Comparison of ENCODE assay signal across 16 mouse cellular contexts in the genomic region with DNA sequence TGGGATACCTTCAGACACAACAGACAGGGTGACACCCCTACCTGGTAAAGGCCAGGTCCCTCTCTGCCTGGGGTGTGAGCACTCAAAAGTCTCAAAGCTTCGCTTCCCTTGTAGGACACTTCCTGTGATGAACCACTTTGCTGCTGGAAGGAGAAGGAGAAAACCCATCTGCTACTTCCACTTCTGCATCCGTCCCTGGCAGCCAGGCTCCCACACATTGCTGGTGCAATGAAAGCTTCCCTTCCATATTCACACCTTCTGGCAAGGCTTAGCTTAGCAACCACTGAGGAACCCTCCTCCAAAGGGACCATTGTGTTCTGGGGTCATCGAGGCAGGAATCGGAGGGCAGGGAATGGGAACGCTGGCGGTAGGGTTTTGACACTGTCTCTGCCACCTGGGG. TPM values are rescaled to one million over a fixed set of nuclear protein-coding genes. Genes with fewer than 3 reads are reported as not detected.
DNase-seq lines count a peak whose midpoint lies in the region; ATAC-seq lines count a peak whose summit lies in the region.
"Had no signal": no experiment of that assay in that cellular context is flagged by ENCODE, and none has a peak within 500 bp of the region (broad histone marks: within the 10 kb centered on the region; RNA-seq: fewer than 3 reads in every experiment).

No protein-coding gene starts in this region.

- H3K9ac ChIP-seq in forebrain, embryonic 11.5 days (ENCODE audit: low read length) = no peak overlapping the region
- H3K9ac ChIP-seq in neural tube, embryonic 13.5 days = no peak overlapping the region
- H3K9ac ChIP-seq: liver, postnatal 0 days; neural tube, embryonic 12.5 days had no signal

- intact Hi-C loops in left cerebral cortex, postnatal 36 days (cut with DNase I) = no loop called here

- no peak overlapping the region for H3K4me3 ChIP-seq in forebrain, embryonic 10.5 days
- no peak overlapping the region for H3K4me3 ChIP-seq in forebrain, embryonic 11.5 days (ENCODE audit: low read depth, low read length)
- no peak overlapping the region for H3K4me3 ChIP-seq in neural tube, embryonic 13.5 days
- H3K4me3 ChIP-seq: erythroblast, embryonic 14.5 days; heart, adult 2 months; megakaryocyte, embryonic 14.5 days; neural tube, embryonic 12.5 days had no signal

- no peak overlapping the region for H3K4me2 ChIP-seq in forebrain, embryonic 11.5 days (ENCODE audit: low read depth, low read length, severe bottlenecking)
- H3K4me2 ChIP-seq in neural tube, embryonic 13.5 days = no peak overlapping the region
- H3K4me2 ChIP-seq: neural tube, embryonic 12.5 days had no signal

- H3K9me3 ChIP-seq in forebrain, embryonic 10.5 days = peaks cover 2% of the 10 kb centered on the region
- peaks cover 1% of the 10 kb centered on the region; the same call in 1 of the 2 replicates for H3K9me3 ChIP-seq in forebrain, embryonic 11.5 days (ENCODE audit: control insufficient read depth, low read length)
- no peaks in the 10 kb centered on the region for H3K9me3 ChIP-seq in neural tube, embryonic 13.5 days
- H3K9me3 ChIP-seq: neural tube, embryonic 12.5 days had no signal

- ATAC-seq in forebrain, embryonic 11.5 days (replicated peaks; ENCODE audit: low FRiP score) = no peak
- ATAC-seq in neural tube, embryonic 13.5 days (ENCODE audit: low read depth) = no peak
- ATAC-seq in erythroblast, adult 5-6 weeks (replicated peaks; ENCODE audit: low FRiP score, poor library complexity, severe bottlenecking) = no peak
- ATAC-seq: liver, postnatal 0 days had no signal

- peaks cover 81% of the 10 kb centered on the region for H3K4me1 ChIP-seq in forebrain, embryonic 10.5 days
- peaks cover 25% of the 10 kb centered on the region for H3K4me1 ChIP-seq in forebrain, embryonic 11.5 days (replicated peaks; ENCODE audit: control insufficient read depth, insufficient read depth, low read length)
- peaks cover 89% of the 10 kb centered on the region for H3K4me1 ChIP-seq in neural tube, embryonic 13.5 days (replicated peaks)

- H3K27ac ChIP-seq in forebrain, embryonic 10.5 days = peak overlapping the region; percentile 82
- no peak overlapping the region for H3K27ac ChIP-seq in forebrain, embryonic 11.5 days (ENCODE audit: low read depth, low read length)
- H3K27ac ChIP-seq in neural tube, embryonic 13.5 days (replicated peaks) = peak overlapping the region; percentile 94
- H3K27ac ChIP-seq: heart, adult 2 months had no signal

- no peak for DNase-seq in forebrain, embryonic 10.5 days (ENCODE audit: extremely low spot score, low spot score)
- no peak for DNase-seq in forebrain, embryonic 11.5 days (ENCODE audit: low spot score)
- DNase-seq in neural tube, embryonic 10.5 days (ENCODE audit: extremely low spot score, low spot score) = no peak
- peak; percentile 31 to 41 for DNase-seq in left cerebral cortex, postnatal 36 days (ENCODE audit: low spot score in 2 of 2)
- DNase-seq in telencephalon, adult 2 months (ENCODE audit: low read depth, low spot score) = peak; percentile 48
- DNase-seq in adrenal gland, adult 18-20 months (ENCODE audit: low spot score in 2 of 2) = no peak
- DNase-seq: adrenal gland, adult 2 months; cerebellum, adult 11-12 months; heart, adult 2 months; kidney, postnatal 25 days; liver, postnatal 0 days had no signal

- 84% methylated on average over 6 of the region's 6 CpGs for WGBS in forebrain, embryonic 10.5 days
- 81% methylated on average over 6 of the region's 6 CpGs for WGBS in forebrain, embryonic 11.5 days
- 73% methylated on average over 6 of the region's 6 CpGs for WGBS in neural tube, embryonic 13.5 days

- no peaks in the 10 kb centered on the region for H3K27me3 ChIP-seq in forebrain, embryonic 10.5 days (ENCODE audit: poor library complexity, severe bottlenecking)
- H3K27me3 ChIP-seq in forebrain, embryonic 11.5 days (ENCODE audit: control insufficient read depth, insufficient read depth, low read length) = no peaks in the 10 kb centered on the region
- H3K27me3 ChIP-seq in neural tube, embryonic 13.5 days = no peaks in the 10 kb centered on the region
- H3K27me3 ChIP-seq: neural tube, embryonic 12.5 days had no signal

- peaks cover 13% of the 10 kb centered on the region for H3K36me3 ChIP-seq in forebrain, embryonic 10.5 days (replicated peaks)
- no peaks in the 10 kb centered on the region for H3K36me3 ChIP-seq in forebrain, embryonic 11.5 days (ENCODE audit: control insufficient read depth, insufficient read depth, low read length)
- no peaks in the 10 kb centered on the region for H3K36me3 ChIP-seq in neural tube, embryonic 13.5 days
- H3K36me3 ChIP-seq: neural tube, embryonic 12.5 days had no signal

RNA-seq across cellular contexts. Expression of a gene that starts 45.1 kb away (rescaled TPM):
- polyA plus RNA-seq in forebrain, embryonic 10.5 days (2016; fragmentation: Nextera tagmentation; extraction: Ambion mirVana) = 129 and 134 TPM in 2 replicates
- polyA plus RNA-seq in forebrain, embryonic 11.5 days (2014; fragmentation: Nextera tagmentation; extraction: Ambion mirVana) = 122 and 125 TPM in 2 replicates
- polyA plus RNA-seq in neural tube, embryonic 13.5 days (2015; fragmentation: Nextera tagmentation; extraction: Ambion mirVana) = 108 and 112 TPM in 2 replicates
- total RNA-seq in left cerebral cortex, postnatal 36 days (2021) = 10 to 100 TPM; 47.7 to 58.2 TPM
- total RNA-seq in adrenal gland, adult 18-20 months (2021) = 100 to 1,000 TPM in 1 of 2 experiments, 10 to 100 TPM in 1; 75.0 to 108 TPM
- 12.1 and 31.5 TPM in 2 replicates for total RNA-seq in erythroblast, adult 5-6 weeks (2015; ENCODE audit: low replicate concordance)
- 16.7 and 55.0 TPM in 2 replicates for total RNA-seq in erythroblast, adult 5-6 weeks (2017; ENCODE audit: low replicate concordance)

RNA-seq across cellular contexts. Expression of a gene that starts 45.1 kb away (rescaled TPM):
- polyA plus RNA-seq in forebrain, embryonic 10.5 days (2016; fragmentation: Nextera tagmentation; extraction: Ambion mirVana) = 26.3 and 28.1 TPM in 2 replicates
- polyA plus RNA-seq in forebrain, embryonic 11.5 days (2014; fragmentation: Nextera tagmentation; extraction: Ambion mirVana) = 18.6 and 20.7 TPM in 2 replicates
- 19.7 and 20.8 TPM in 2 replicates for polyA plus RNA-seq in neural tube, embryonic 13.5 days (2015; fragmentation: Nextera tagmentation; extraction: Ambion mirVana)
- total RNA-seq in left cerebral cortex, postnatal 36 days (2021) = 10 to 100 TPM; 17.3 to 17.8 TPM
- 10 to 100 TPM; 19.2 to 21.2 TPM for total RNA-seq in adrenal gland, adult 18-20 months (2021)
- total RNA-seq in erythroblast, adult 5-6 weeks (2015; ENCODE audit: low replicate concordance) = 2.7 and 4.2 TPM in 2 replicates
- total RNA-seq in erythroblast, adult 5-6 weeks (2017; ENCODE audit: low replicate concordance) = 3.2 and 4.7 TPM in 2 replicates

Comparison
In these comparisons a context has a peak if more than half of its experiments do, and no peak if none do; other contexts are left out.
1. DNase-seq: peak in left cerebral cortex, postnatal 36 days (2 of 2) and telencephalon, adult 2 months (single experiment); none in forebrain, embryonic 10.5 days (single experiment), forebrain, embryonic 11.5 days (single experiment), neural tube, embryonic 10.5 days (single experiment) and adrenal gland, adult 18-20 months (0 of 2).